8 mouse cellular contexts compared by ENCODE assay signal in genomic region chr2:102002408-102002973, GRCm38 (mm10).
DNase-seq lines count a peak whose midpoint lies in the region; ATAC-seq and TF ChIP-seq lines count a peak whose summit lies in the region.

No protein-coding gene starts in this region.

- no peaks in the 10 kb centered on the region for H3K27me3 ChIP-seq in heart, embryonic 13.5 days (replicated peaks)
- no peaks in the 10 kb centered on the region for H3K27me3 ChIP-seq in midbrain, embryonic 11.5 days (ENCODE audit: control insufficient read depth, insufficient read depth, low read length)

- H3K4me3 ChIP-seq in heart, embryonic 13.5 days = peak overlapping the region; percentile 19
- no peak overlapping the region for H3K4me3 ChIP-seq in midbrain, embryonic 11.5 days (ENCODE audit: low read depth, low read length)

- no peak for TF ChIP-seq POLR2A in brain, embryonic 14.5 days (IDR thresholded peaks at IDR 0.05; ENCODE audit: borderline replicate concordance, extremely low read depth, insufficient read depth, insufficient read length, poor library complexity, severe bottlenecking)

- 19% methylated on average over 12 of the region's 12 CpGs for WGBS in heart, embryonic 13.5 days
- 52% methylated on average over 12 of the region's 12 CpGs for WGBS in midbrain, embryonic 11.5 days

- no peaks in the 10 kb centered on the region for H3K9me3 ChIP-seq in heart, embryonic 13.5 days
- no peaks in the 10 kb centered on the region for H3K9me3 ChIP-seq in midbrain, embryonic 11.5 days (ENCODE audit: control insufficient read depth, low read length)

- peak overlapping the region; percentile 68 for H3K9ac ChIP-seq in heart, embryonic 13.5 days
- peak overlapping the region; percentile 51 for H3K9ac ChIP-seq in midbrain, embryonic 11.5 days (ENCODE audit: low read length)

- H3K36me3 ChIP-seq in heart, embryonic 13.5 days = no peaks in the 10 kb centered on the region
- no peaks in the 10 kb centered on the region for H3K36me3 ChIP-seq in midbrain, embryonic 11.5 days (ENCODE audit: control insufficient read depth, insufficient read depth, low read length)

- peak overlapping the region; percentile 58 for H3K4me2 ChIP-seq in heart, embryonic 13.5 days
- H3K4me2 ChIP-seq in midbrain, embryonic 11.5 days = peak overlapping the region; percentile 26

- no peak for ATAC-seq in heart, embryonic 13.5 days (ENCODE audit: extremely low read depth, insufficient number of reproducible peaks, low FRiP score, low TSS enrichment)
- ATAC-seq in hematopoietic stem cell, adult 5-6 weeks (replicated peaks in 1 of 2; ENCODE audit: insufficient read depth in 1 of 2, low FRiP score in 2 of 2, low TSS enrichment in 1 of 2, low read depth in 1 of 2, poor library complexity in 2 of 2, severe bottlenecking in 2 of 2) = peak; percentile 23 to 49; a peak in 2 of 4 replicates
- ATAC-seq in midbrain, embryonic 11.5 days (ENCODE audit: low FRiP score) = peak; percentile 43

- peak overlapping the region; percentile 90 for H3K27ac ChIP-seq in heart, embryonic 13.5 days (replicated peaks)
- peak overlapping the region; percentile 96 for H3K27ac ChIP-seq in midbrain, embryonic 11.5 days (ENCODE audit: low read depth, low read length)

- TF ChIP-seq CTCF in brain, embryonic 14.5 days (IDR thresholded peaks at IDR 0.05; ENCODE audit: borderline replicate concordance, extremely low read depth, insufficient read depth, insufficient read length) = no peak

- peaks cover 83% of the 10 kb centered on the region for H3K4me1 ChIP-seq in heart, embryonic 13.5 days
- H3K4me1 ChIP-seq in midbrain, embryonic 11.5 days (ENCODE audit: control insufficient read depth, insufficient read depth, low read length) = peaks cover 60% of the 10 kb centered on the region

- no peak for DNase-seq in heart, adult 9 months (ENCODE audit: low spot score in 2 of 2)
- peak; percentile 53 for DNase-seq in brain, embryonic 14.5 days (ENCODE audit: low read depth)
- peak; percentile 89 for DNase-seq in midbrain, embryonic 11.5 days (ENCODE audit: low spot score, missing footprints)
- no peak for DNase-seq in Muller cell, postnatal 12 days (ENCODE audit: inconsistent ontology term)
- no peak for DNase-seq in layer of hippocampus, postnatal 36 days
- no peak for DNase-seq in urinary bladder, postnatal 36 days (ENCODE audit: low spot score in 2 of 2)

Comparison
In these comparisons a context has a peak if more than half of its experiments do, and no peak if none do; other contexts are left out.
1. DNase-seq: peak in brain, embryonic 14.5 days (single experiment) and midbrain, embryonic 11.5 days (single experiment); none in heart, adult 9 months (0 of 2), Muller cell, postnatal 12 days (single experiment), layer of hippocampus, postnatal 36 days (0 of 2) and urinary bladder, postnatal 36 days (0 of 2).